Mouse (Mus musculus) liver, postnatal 0 days (tissue): ENCODE results near the gene Phc1. TPM values are rescaled to one million over a fixed set of nuclear protein-coding genes. Genes with fewer than 3 reads are reported as not detected.

ENCODE experiments used
- ATAC-seq: fragments of 200-750 bp; cut with Nextera tagmentation; 2 replicates; pipeline ENCODE4 v1.8.0; 2017; ENCODE audit warnings: mild to moderate bottlenecking, moderate library complexity
- DNase-seq: peaks from one replicate; pipeline ENCODE4 v3.0.0-alpha.2; 2016
- H3K27ac ChIP-seq: fragments of 300-500 bp; sonication (generic); 2 replicates; pipeline ENCODE4 v1.5.1; 2014; ENCODE audit warnings: antibody characterized with exemption, moderate library complexity, mild to moderate bottlenecking, low read depth
- H3K27me3 ChIP-seq: fragments of 300-500 bp; sonication (generic); 2 replicates; pipeline ENCODE4 v1.6.1; 2014; ENCODE audit warnings: low read length, control low read depth, mixed read lengths; ENCODE audit not compliant: insufficient read depth
- H3K36me3 ChIP-seq: fragments of 300-500 bp; sonication (generic); replicated peaks from 2 replicates; pipeline ENCODE4 v1.6.1; 2014; ENCODE audit warnings: mild to moderate bottlenecking, control low read depth, low read length, moderate library complexity, mixed read lengths; ENCODE audit not compliant: insufficient read depth
- H3K4me1 ChIP-seq: fragments of 300-500 bp; sonication (generic); 2 replicates; pipeline ENCODE4 v1.6.1; 2014; ENCODE audit warnings: antibody characterized with exemption, mild to moderate bottlenecking, control low read depth; ENCODE audit not compliant: insufficient read depth
- H3K4me2 ChIP-seq: fragments of 300-500 bp; sonication (generic); 2 replicates; pipeline ENCODE4 v1.6.1; 2014; ENCODE audit warnings: low read depth, mild to moderate bottlenecking, low read length, moderate library complexity, mixed read lengths
- H3K4me3 ChIP-seq: fragments of 300-500 bp; sonication (generic); 2 replicates; pipeline ENCODE4 v1.5.1; 2014; ENCODE audit warnings: low read depth, low read length
- H3K9ac ChIP-seq: fragments of 300-500 bp; sonication (generic); replicated peaks from 2 replicates; pipeline ENCODE4 v1.6.1; 2014; ENCODE audit warnings: mild to moderate bottlenecking, moderate library complexity
- H3K9me3 ChIP-seq: fragments of 300-500 bp; sonication (generic); 2 replicates; pipeline ENCODE4 v1.6.1; 2016; ENCODE audit warnings: mild to moderate bottlenecking, control low read depth, low read length, mixed read lengths
- CTCF ChIP-seq: sonication (generic); IDR thresholded peaks from 2 replicates; pipeline ENCODE4 v1.5.1; 2016; ENCODE audit warnings: antibody characterized with exemption, low read depth
- EP300 ChIP-seq: IDR thresholded peaks from 2 replicates; pipeline ENCODE4 v1.6.1; 2016; ENCODE audit warnings: antibody characterized with exemption, low read depth, mild to moderate bottlenecking
- WGBS: fragments of 180-500 bp; shearing (Covaris S2); extraction: QIAGEN DNeasy Blood & Tissue Kit; methylation state at CpG from one replicate; pipeline ENCODE4 v1.1.7; 2014; ENCODE audit not compliant: insufficient replicate concordance; 5-methylcytosine and 5-hydroxymethylcytosine counted together
- polyA plus RNA-seq: library from polyadenylated mRNA; unstranded; fragments of >200 nt; fragmentation: Nextera tagmentation; extraction: Ambion mirVana; gene quantifications from 2 replicates; pipeline ENCODE4 v1.2.1, GENCODE M21; 2015

Gene Phc1
- polyA plus RNA-seq, 1 experiment from 2014 or later = 1.2 TPM

GRCm38 (mm10) chr6:122346399-122346798, 6.0 kb upstream of the Phc1 start:
- H3K27me3 ChIP-seq = no peaks in the 10 kb centered on the region
- H3K4me2 ChIP-seq = no peak overlapping the region
- H3K27ac ChIP-seq = no peak overlapping the region
- no peaks in the 10 kb centered on the region for H3K9me3 ChIP-seq
- WGBS = 79% methylated on average over 5 of the region's 7 CpGs
- no peak overlapping the region for H3K9ac ChIP-seq
- ATAC-seq = no peak
- H3K36me3 ChIP-seq = no peaks in the 10 kb centered on the region
- no peak overlapping the region for H3K4me3 ChIP-seq
- DNase-seq = no peak
- H3K4me1 ChIP-seq = no peaks in the 10 kb centered on the region
- TF ChIP-seq CTCF = no peak

GRCm38 (mm10) chr6:122345731-122346130, 5.4 kb upstream of the Phc1 start:
- DNase-seq (no peak), ATAC-seq (no peak)
- no peaks in the 10 kb centered on the region for H3K27me3 ChIP-seq
- H3K4me2 ChIP-seq = no peak overlapping the region
- H3K4me3 ChIP-seq = no peak overlapping the region
- no peak overlapping the region for H3K27ac ChIP-seq
- TF ChIP-seq CTCF (no peak), EP300 (no peak)
- H3K36me3 ChIP-seq = no peaks in the 10 kb centered on the region
- no peaks in the 10 kb centered on the region for H3K9me3 ChIP-seq
- no peaks in the 10 kb centered on the region for H3K4me1 ChIP-seq
- H3K9ac ChIP-seq = no peak overlapping the region
- WGBS = 66% methylated on average over 6 of the region's 6 CpGs

- no peak for ATAC-seq
- H3K9me3 ChIP-seq = no peaks in the 10 kb centered on the region
- no peak overlapping the region for H3K9ac ChIP-seq
- no peak overlapping the region for H3K27ac ChIP-seq
- H3K4me3 ChIP-seq = no peak overlapping the region
- WGBS = 59% methylated on average over 9 of the region's 9 CpGs
- H3K27me3 ChIP-seq = no peaks in the 10 kb centered on the region
- TF ChIP-seq EP300 = no peak
- no peak for TF ChIP-seq CTCF
- 0 out of 2 replicates have a peak, but pooled peaks cover 4% of the 10 kb centered on the region for H3K4me1 ChIP-seq
- H3K36me3 ChIP-seq = no peaks in the 10 kb centered on the region
- no peak for DNase-seq
- H3K4me2 ChIP-seq = no peak overlapping the region
Measured at GRCm38 (mm10) chr6:122344386-122345116, 4.2 kb upstream of the Phc1 start.

GRCm38 (mm10) chr6:122343719-122344118, 3.4 kb upstream of the Phc1 start:
- 11% methylated on average over 10 of the region's 10 CpGs for WGBS
- no peak for ATAC-seq
- no peak overlapping the region for H3K27ac ChIP-seq
- TF ChIP-seq EP300 (no peak), CTCF (no peak)
- no peaks in the 10 kb centered on the region for H3K9me3 ChIP-seq
- no peaks in the 10 kb centered on the region for H3K27me3 ChIP-seq
- H3K4me1 ChIP-seq = 0 out of 2 replicates have a peak, but pooled peaks cover 4% of the 10 kb centered on the region
- H3K4me2 ChIP-seq = no peak overlapping the region
- no peak overlapping the region for H3K9ac ChIP-seq
- DNase-seq = no peak
- no peak overlapping the region for H3K4me3 ChIP-seq
- no peaks in the 10 kb centered on the region for H3K36me3 ChIP-seq

GRCm38 (mm10) chr6:122342125-122342524, 1.8 kb upstream of the Phc1 start:
- DNase-seq (no peak), ATAC-seq (no peak)
- no peak for TF ChIP-seq EP300
- 48% methylated on average over 5 of the region's 5 CpGs for WGBS
- Histone ChIP-seq H3K4me3 (no peak overlapping the region), H3K4me1 (0 out of 2 replicates have a peak, but pooled peaks cover 4% of the 10 kb centered on the region), H3K9ac (no peak overlapping the region), H3K27me3 (no peaks in the 10 kb centered on the region), H3K9me3 (no peaks in the 10 kb centered on the region), H3K27ac (no peak overlapping the region), H3K4me2 (no peak overlapping the region), H3K36me3 (no peaks in the 10 kb centered on the region)

- H3K36me3 ChIP-seq = no peaks in the 10 kb centered on the region
- no peak overlapping the region for H3K27ac ChIP-seq
- H3K9ac ChIP-seq = no peak overlapping the region
- H3K9me3 ChIP-seq = no peaks in the 10 kb centered on the region
- no peaks in the 10 kb centered on the region for H3K27me3 ChIP-seq
- WGBS = 66% methylated on average over 7 of the region's 7 CpGs
- H3K4me2 ChIP-seq = no peak overlapping the region
- ATAC-seq (no peak), DNase-seq (no peak)
- H3K4me3 ChIP-seq = no peak overlapping the region
- 0 out of 2 replicates have a peak, but pooled peaks cover 4% of the 10 kb centered on the region for H3K4me1 ChIP-seq
- TF ChIP-seq CTCF (no peak), EP300 (no peak)
Measured at GRCm38 (mm10) chr6:122341038-122341810, 863 bp upstream of the Phc1 start.
